Mouse (Mus musculus): ENCODE data around the gene Ttc7b. TPM values are rescaled to one million over a fixed set of nuclear protein-coding genes. Genes with fewer than 3 reads are reported as not detected.

The Ttc7b gene
- total RNA-seq, 1 experiment, result 19.0 TPM

GRCm38 (mm10) chr12:100275850-100276249 lies 244.8 kb downstream of the Ttc7b start:
- no peak overlapping the region for H3K27ac ChIP-seq (ENCODE audit: insufficient read depth, low read depth, low read length, poor library complexity, severe bottlenecking)
- DNase-seq (ENCODE audit: low read depth, low spot score), result no peak
- no peak for TF ChIP-seq ZC3H11A (IDR thresholded peaks at IDR 0.05; ENCODE audit: borderline replicate concordance, low read depth, low read length)
- no peak for TF ChIP-seq HCFC1 (IDR thresholded peaks at IDR 0.05; ENCODE audit: borderline replicate concordance, insufficient read depth, low read length)
- H3K36me3 ChIP-seq (ENCODE audit: control insufficient read depth, insufficient read depth, low read length, poor library complexity, severe bottlenecking), result no peaks in the 10 kb centered on the region
- H3K4me3 ChIP-seq (ENCODE audit: insufficient read depth in 1 of 2, low read depth in 1 of 2, low read length in 2 of 2, poor library complexity in 1 of 2, severe bottlenecking in 1 of 2), result no peak overlapping the region
- peaks cover 2 to 3% of the 10 kb centered on the region in 2 experiments; a peak in 1 of 4 replicates for H3K4me1 ChIP-seq (ENCODE audit: control insufficient read depth in 2 of 2, insufficient read depth in 2 of 2, low read length in 2 of 2, poor library complexity in 1 of 2)
- H3K9ac ChIP-seq (ENCODE audit: insufficient read depth, low read depth, low read length, poor library complexity, severe bottlenecking), result no peak overlapping the region
- in situ Hi-C loops (cut with MboI; ENCODE audit: low sequenced_read_pairs in 2 of 2, unreplicated experiment in 2 of 2), result no loop called here
- no peaks in the 10 kb centered on the region for H3K9me3 ChIP-seq (ENCODE audit: control insufficient read depth, insufficient read depth, low read depth, low read length)

- Histone ChIP-seq H3K9me3 (ENCODE audit: control insufficient read depth, insufficient read depth, low read depth, low read length) (no peaks in the 10 kb centered on the region), H3K4me1 (ENCODE audit: control insufficient read depth in 2 of 2, insufficient read depth in 2 of 2, low read length in 2 of 2, poor library complexity in 1 of 2) (peaks cover 0 to 3% of the 10 kb centered on the region in 2 experiments; a peak in 1 of 4 replicates), H3K4me3 (ENCODE audit: insufficient read depth in 1 of 2, low read depth in 1 of 2, low read length in 2 of 2, poor library complexity in 1 of 2, severe bottlenecking in 1 of 2) (no peak overlapping the region), H3K27ac (ENCODE audit: insufficient read depth, low read depth, low read length, poor library complexity, severe bottlenecking) (no peak overlapping the region), H3K9ac (ENCODE audit: insufficient read depth, low read depth, low read length, poor library complexity, severe bottlenecking) (no peak overlapping the region), H3K36me3 (ENCODE audit: control insufficient read depth, insufficient read depth, low read length, poor library complexity, severe bottlenecking) (no peaks in the 10 kb centered on the region)
- no peak for DNase-seq (ENCODE audit: low read depth, low spot score)
- TF ChIP-seq HCFC1 (IDR thresholded peaks at IDR 0.05; ENCODE audit: borderline replicate concordance, insufficient read depth, low read length) (no peak), MAFK (IDR thresholded peaks at IDR 0.05; ENCODE audit: insufficient read depth, low read depth, low read length) (no peak), CHD2 (IDR thresholded peaks at IDR 0.05; ENCODE audit: low read depth, low read length) (no peak), ZNF384 (IDR thresholded peaks at IDR 0.05; ENCODE audit: low read depth, low read length) (no peak), ZC3H11A (IDR thresholded peaks at IDR 0.05; ENCODE audit: borderline replicate concordance, low read depth, low read length) (no peak)
- in situ Hi-C loops (cut with MboI; ENCODE audit: low sequenced_read_pairs in 2 of 2, unreplicated experiment in 2 of 2), result no loop called here
These were observed 247.6 kb downstream of the Ttc7b start for GRCm38 (mm10) chr12:100273033-100273432.

- in situ Hi-C loops (cut with MboI; ENCODE audit: low sequenced_read_pairs in 2 of 2, unreplicated experiment in 2 of 2), result no loop called here
- no peak for TF ChIP-seq HCFC1 (IDR thresholded peaks at IDR 0.05; ENCODE audit: borderline replicate concordance, insufficient read depth, low read length)
- no peak for TF ChIP-seq ZC3H11A (IDR thresholded peaks at IDR 0.05; ENCODE audit: borderline replicate concordance, low read depth, low read length)
- no peak for TF ChIP-seq MAFK (IDR thresholded peaks at IDR 0.05; ENCODE audit: insufficient read depth, low read depth, low read length)
- TF ChIP-seq CHD2 (IDR thresholded peaks at IDR 0.05; ENCODE audit: low read depth, low read length), result no peak
- no peak for TF ChIP-seq ZNF384 (IDR thresholded peaks at IDR 0.05; ENCODE audit: low read depth, low read length)
- H3K36me3 ChIP-seq (ENCODE audit: control insufficient read depth, insufficient read depth, low read length, poor library complexity, severe bottlenecking), result no peaks in the 10 kb centered on the region
These were observed 250.5 kb downstream of the Ttc7b start for GRCm38 (mm10) chr12:100269967-100270662.

GRCm38 (mm10) chr12:100268011-100268410 lies 252.6 kb downstream of the Ttc7b start:
- in situ Hi-C loops (cut with MboI; ENCODE audit: low sequenced_read_pairs in 2 of 2, unreplicated experiment in 2 of 2), result no loop called here
- no peak overlapping the region for H3K27ac ChIP-seq (ENCODE audit: insufficient read depth, low read depth, low read length, poor library complexity, severe bottlenecking)
- TF ChIP-seq CHD2 (IDR thresholded peaks at IDR 0.05; ENCODE audit: low read depth, low read length) (no peak), MAFK (IDR thresholded peaks at IDR 0.05; ENCODE audit: insufficient read depth, low read depth, low read length) (no peak), HCFC1 (IDR thresholded peaks at IDR 0.05; ENCODE audit: borderline replicate concordance, insufficient read depth, low read length) (no peak), ZC3H11A (IDR thresholded peaks at IDR 0.05; ENCODE audit: borderline replicate concordance, low read depth, low read length) (no peak), ZNF384 (IDR thresholded peaks at IDR 0.05; ENCODE audit: low read depth, low read length) (no peak)

More at GRCm38 (mm10) chr12:100269967-100270662, 250.5 kb downstream of the Ttc7b start:
- H3K4me1 ChIP-seq (ENCODE audit: control insufficient read depth in 2 of 2, insufficient read depth in 2 of 2, low read length in 2 of 2, poor library complexity in 1 of 2), result no peaks in the 10 kb centered on the region
- no peak overlapping the region for H3K27ac ChIP-seq (ENCODE audit: insufficient read depth, low read depth, low read length, poor library complexity, severe bottlenecking)
- no peak for DNase-seq (ENCODE audit: low read depth, low spot score)
- H3K9ac ChIP-seq (ENCODE audit: insufficient read depth, low read depth, low read length, poor library complexity, severe bottlenecking), result no peak overlapping the region
- no peaks in the 10 kb centered on the region for H3K9me3 ChIP-seq (ENCODE audit: control insufficient read depth, insufficient read depth, low read depth, low read length)
- H3K4me3 ChIP-seq (ENCODE audit: insufficient read depth in 1 of 2, low read depth in 1 of 2, low read length in 2 of 2, poor library complexity in 1 of 2, severe bottlenecking in 1 of 2), result no peak overlapping the region

More at GRCm38 (mm10) chr12:100268011-100268410, 252.6 kb downstream of the Ttc7b start:
- Histone ChIP-seq H3K4me1 (ENCODE audit: control insufficient read depth in 2 of 2, insufficient read depth in 2 of 2, low read length in 2 of 2, poor library complexity in 1 of 2) (no peaks in the 10 kb centered on the region), H3K9ac (ENCODE audit: insufficient read depth, low read depth, low read length, poor library complexity, severe bottlenecking) (no peak overlapping the region), H3K36me3 (ENCODE audit: control insufficient read depth, insufficient read depth, low read length, poor library complexity, severe bottlenecking) (no peaks in the 10 kb centered on the region), H3K9me3 (ENCODE audit: control insufficient read depth, insufficient read depth, low read depth, low read length) (no peaks in the 10 kb centered on the region), H3K4me3 (ENCODE audit: insufficient read depth in 1 of 2, low read depth in 1 of 2, low read length in 2 of 2, poor library complexity in 1 of 2, severe bottlenecking in 1 of 2) (no peak overlapping the region)
- peak; percentile 61 for DNase-seq (ENCODE audit: low read depth, low spot score)
